Mouse (Mus musculus) retina, postnatal 7 days (tissue): ENCODE measurements around the gene Iffo2.

ENCODE experiments used
- DNase-seq: peaks from one replicate; pipeline ENCODE4 v3.0.0-alpha.2; 2012; ENCODE audit warnings: low read depth, low spot score

The Iffo2 gene

GRCm38 (mm10) chr4:139605216-139605615, 74.9 kb downstream of the Iffo2 start:
- no peak for DNase-seq

GRCm38 (mm10) chr4:139606732-139607131, 76.4 kb downstream of the Iffo2 start:
- DNase-seq = no peak

GRCm38 (mm10) chr4:139608975-139609374, 78.6 kb downstream of the Iffo2 start:
- no peak for DNase-seq

GRCm38 (mm10) chr4:139610954-139611353, 80.6 kb downstream of the Iffo2 start:
- DNase-seq = no peak

- DNase-seq = peak; percentile 76
These were observed 81.2 kb downstream of the Iffo2 start for GRCm38 (mm10) chr4:139611542-139611953.

- no peak for DNase-seq
These were observed 84.3 kb downstream of the Iffo2 start for GRCm38 (mm10) chr4:139614524-139615260.

GRCm38 (mm10) chr4:139616276-139617000, 86.1 kb downstream of the Iffo2 start:
- no peak for DNase-seq

GRCm38 (mm10) chr4:139617001-139617364, 86.6 kb downstream of the Iffo2 start:
- no peak for DNase-seq

GRCm38 (mm10) chr4:139619765-139620164, 89.4 kb downstream of the Iffo2 start:
- no peak for DNase-seq

- DNase-seq = peak; percentile 93
These were observed 92.3 kb downstream of the Iffo2 start, which contains the start of gene Aldh4a1 for GRCm38 (mm10) chr4:139622373-139623282. Gene Aldh4a1, plus strand, starts transcription at chr4:139622866.

GRCm38 (mm10) chr4:139623434-139624115, 93.2 kb downstream of the Iffo2 start:
- no peak for DNase-seq

GRCm38 (mm10) chr4:139624116-139624489, 93.8 kb downstream of the Iffo2 start:
- DNase-seq = no peak

- DNase-seq = no peak
These were observed 94.4 kb downstream of the Iffo2 start for GRCm38 (mm10) chr4:139624706-139625105.

GRCm38 (mm10) chr4:139627361-139627760, 97.0 kb downstream of the Iffo2 start:
- no peak for DNase-seq

GRCm38 (mm10) chr4:139630171-139630570, 99.8 kb downstream of the Iffo2 start:
- no peak for DNase-seq

GRCm38 (mm10) chr4:139631141-139631540, 100.8 kb downstream of the Iffo2 start:
- no peak for DNase-seq

GRCm38 (mm10) chr4:139631569-139632253, 101.4 kb downstream of the Iffo2 start:
- DNase-seq = no peak

GRCm38 (mm10) chr4:139632254-139632580, 101.9 kb downstream of the Iffo2 start:
- no peak for DNase-seq

- DNase-seq = peak; percentile 56
These were observed 106.0 kb downstream of the Iffo2 start for GRCm38 (mm10) chr4:139636373-139636772.

GRCm38 (mm10) chr4:139637847-139638246, 107.5 kb downstream of the Iffo2 start:
- no peak for DNase-seq

GRCm38 (mm10) chr4:139638356-139638755, 108.0 kb downstream of the Iffo2 start:
- no peak for DNase-seq
